Mouse (Mus musculus) heart, postnatal 10 days (tissue): ENCODE results near the gene Esp8. TPM values are rescaled to one million over a fixed set of nuclear protein-coding genes. Genes with fewer than 3 reads are reported as not detected.
"Not testable (repeated sequence)": the region's sequence is repeated elsewhere in the genome, so short reads cannot be mapped to it uniquely, and the experiment has no call there.

ENCODE experiments used
- DNase-seq, 2 experiments: peaks; one replicate each; pipeline ENCODE4 v3.0.0; 2021
- intact Hi-C: fragments of 180-260 bp; cut with DNase I; formaldehyde crosslinking; loops from one replicate; pipeline ENCODE4 v1.15.1; 2025
- total RNA-seq, 2 experiments: library from RNA; stranded (reverse); gene quantifications; 2 replicates each; pipeline ENCODE4 v1.2.3; 2021

The Esp8 gene
- total RNA-seq, result not detected

GRCm38 (mm10) chr17:40519818-40520217 is at the start of gene Esp8:
TSS of gene Esp8 (plus strand) at chr17:40520022.
- intact Hi-C loops, result no loop called here
- DNase-seq, result no peak

DNA sequence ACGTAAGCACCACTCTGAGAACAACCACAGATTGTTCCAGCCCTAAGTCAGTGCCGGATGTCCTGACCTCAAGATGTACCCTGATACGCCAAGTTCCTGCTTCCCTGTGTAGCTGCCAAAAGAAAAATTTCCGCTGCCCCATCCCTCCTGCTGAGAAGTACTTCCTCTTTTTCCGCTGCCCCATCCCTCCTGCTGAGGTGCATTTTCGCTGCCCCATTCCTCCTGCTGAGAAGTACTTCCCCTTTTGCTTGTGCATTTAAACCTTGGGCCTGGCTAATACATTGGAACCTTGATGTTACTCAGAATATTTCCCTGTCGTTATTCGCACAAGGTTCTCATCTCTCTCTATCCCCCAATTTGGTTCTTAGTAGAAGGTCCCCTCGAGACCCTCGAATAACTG is 36.3 kb upstream of the Esp8 start:
- intact Hi-C loops, result not testable (repeated sequence)

DNA sequence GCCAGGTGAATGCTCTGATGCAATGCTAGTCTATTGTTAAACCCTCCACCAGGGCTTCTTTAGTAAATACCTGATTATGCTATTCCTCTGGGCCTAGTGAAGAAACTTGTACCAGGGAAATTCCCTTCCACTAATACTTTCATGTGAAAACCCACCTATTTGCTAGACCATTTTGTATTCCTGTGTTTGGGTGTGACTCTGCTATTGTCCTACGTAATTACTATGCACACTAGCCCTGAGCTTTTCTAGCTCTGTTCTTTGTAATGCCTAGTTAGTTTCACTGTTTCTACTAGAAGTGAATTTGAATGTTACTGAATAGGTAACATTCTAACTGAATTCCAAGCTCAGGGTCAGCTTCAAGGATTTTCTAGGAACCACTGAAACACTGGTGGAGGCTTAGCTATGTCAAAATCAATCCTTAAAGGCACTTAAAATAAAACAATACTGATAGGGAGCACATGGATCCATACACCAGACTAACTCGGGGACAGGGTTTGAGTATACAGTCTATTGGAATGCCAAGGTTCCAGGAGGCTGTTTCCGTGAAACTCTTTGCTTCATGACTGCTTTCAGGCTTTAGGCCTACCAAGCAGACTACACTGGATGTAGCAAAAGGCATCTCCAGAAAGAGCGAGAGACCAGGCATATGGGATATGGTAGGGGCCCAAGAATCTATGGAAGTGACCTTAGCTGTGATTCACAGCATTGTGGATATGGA is 24.2 kb upstream of the Esp8 start:
- intact Hi-C loops, DNase-seq: not testable (repeated sequence)

More for the DNA sequence above, 36.3 kb upstream of the Esp8 start:
- DNase-seq, result not testable (repeated sequence)

- DNase-seq, result no peak
- intact Hi-C loops, result no loop called here
Observed at GRCm38 (mm10) chr17:40529813-40530212, 10.0 kb downstream of the Esp8 start.

DNA sequence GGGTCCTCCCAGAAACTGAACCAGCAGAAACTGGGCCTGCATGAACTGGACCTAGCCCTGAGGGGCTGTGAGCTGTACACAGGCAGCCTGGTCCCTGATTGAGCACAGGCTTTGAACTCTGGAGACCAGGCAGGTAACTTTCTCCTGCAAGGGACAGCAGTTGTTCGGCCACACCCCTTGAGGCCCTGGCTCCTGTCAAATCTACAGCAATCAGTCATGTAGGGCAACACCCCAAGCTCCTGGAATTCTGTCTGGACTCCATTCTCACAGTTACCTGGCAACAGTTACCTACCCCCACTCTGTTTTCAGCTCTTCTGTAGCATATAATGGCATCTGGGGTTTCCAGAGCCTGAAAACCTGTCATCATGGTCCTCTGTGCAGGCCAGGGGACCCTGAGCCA is 11.3 kb downstream of the Esp8 start:
- intact Hi-C loops, result no loop called here
- DNase-seq, result no peak

- DNase-seq, intact Hi-C loops: not testable (repeated sequence)
Observed at GRCm38 (mm10) chr17:40547005-40547404, 27.2 kb downstream of the Esp8 start.

DNA sequence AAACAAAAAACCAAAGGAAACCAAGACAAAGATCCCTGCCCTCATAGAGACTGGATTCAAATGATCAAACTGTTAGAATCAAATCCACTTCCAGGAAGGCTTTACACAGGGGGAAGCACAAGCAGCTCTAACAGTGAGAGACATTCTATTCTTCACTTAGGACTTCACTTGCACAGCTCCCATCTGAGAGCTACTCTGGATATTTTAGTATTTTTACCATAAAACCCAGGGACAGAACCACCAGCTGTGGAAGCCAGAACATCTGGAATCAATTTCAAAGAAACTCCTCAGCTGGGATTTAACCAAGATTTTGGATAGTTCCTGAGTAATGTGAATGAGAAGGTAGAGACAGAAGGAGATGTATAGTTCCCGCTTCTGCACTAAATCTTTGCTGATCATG is 33.6 kb downstream of the Esp8 start:
- DNase-seq, result no peak
- intact Hi-C loops, result no loop called here

GRCm38 (mm10) chr17:40561207-40561606 is 41.4 kb downstream of the Esp8 start, which contains the start of gene Esp6:
TSS of gene Esp6 (plus strand) at chr17:40561507.
- no peak for DNase-seq
- intact Hi-C loops, result no loop called here

Other genes starting within 250 kb of the Esp8 start
- gene Crisp1, start 200.8 kb upstream of the Esp8 start, total RNA-seq, result not detected
- not detected for gene Esp6, start 41.5 kb downstream of the Esp8 start, total RNA-seq
- gene Esp4, start 78.6 kb downstream of the Esp8 start, total RNA-seq, result not detected
- not detected for gene Esp3, start 112.1 kb downstream of the Esp8 start, total RNA-seq
- not detected for gene Esp1, start 207.1 kb downstream of the Esp8 start, total RNA-seq